Mouse (Mus musculus) CH12.LX (cell line): ENCODE data around the gene Catip. TPM values are rescaled to one million over a fixed set of nuclear protein-coding genes. Genes with fewer than 3 reads are reported as not detected.

Experiments
- DNase-seq: peaks from one replicate; pipeline ENCODE4 v3.0.0-alpha.2; 2013; ENCODE audit errors: extremely low read depth
- H3K27ac ChIP-seq: 2 replicates; pipeline ENCODE4 v1.5.1; 2012; ENCODE audit warnings: low read depth, mild to moderate bottlenecking, control low read depth, moderate library complexity; ENCODE audit not compliant: insufficient read depth
- H3K27me3 ChIP-seq: replicated peaks from 2 replicates; pipeline ENCODE3; 2012; ENCODE audit warnings: inconsistent platforms
- H3K36me3 ChIP-seq, 2 experiments: replicated peaks in 1 of 2; 2 replicates each; pipeline versions ENCODE3 to v1.6.1; 2012; ENCODE audit warnings: inconsistent platforms in 1 of 2, low read length in 1 of 2, mild to moderate bottlenecking in 1 of 2, mixed read lengths in 1 of 2, moderate library complexity in 1 of 2; ENCODE audit not compliant: control insufficient read depth in 1 of 2, insufficient read depth in 1 of 2
- H3K4me1 ChIP-seq, 2 experiments: 2 replicates each; pipeline ENCODE4 v1.6.1; 2012; ENCODE audit warnings: inconsistent platforms in 1 of 2, moderate library complexity in 1 of 2; ENCODE audit not compliant: insufficient read depth in 2 of 2, control insufficient read depth in 1 of 2
- H3K4me2 ChIP-seq: 2 replicates; pipeline ENCODE4 v1.6.1; 2012; ENCODE audit warnings: low read depth, mild to moderate bottlenecking, control low read depth; ENCODE audit not compliant: poor library complexity, insufficient read depth, severe bottlenecking
- H3K4me3 ChIP-seq, 3 experiments: fragments of 150-350 bp in 1 of 3; sonication (generic) in 1 of 3; replicated peaks in 1 of 3; 2 replicates each; pipeline versions ENCODE3 to v1.5.1; 2011 to 2012; ENCODE audit warnings: low read depth in 2 of 3, low read length in 2 of 3, mild to moderate bottlenecking in 2 of 3, moderate library complexity in 2 of 3, control low read depth in 1 of 3, improper control_type of control experiment in 1 of 3, inconsistent platforms in 1 of 3, mixed read lengths in 1 of 3; ENCODE audit not compliant: poor library complexity in 1 of 3
- H3K79me2 ChIP-seq: replicated peaks from 2 replicates; pipeline ENCODE4 v1.6.1; 2012; ENCODE audit warnings: mild to moderate bottlenecking, moderate library complexity; ENCODE audit not compliant: control insufficient read depth, poor library complexity, insufficient read depth, severe bottlenecking; ENCODE audit errors: extremely low read depth
- H3K9ac ChIP-seq: 2 replicates; pipeline ENCODE4 v1.6.1; 2012; ENCODE audit warnings: low read depth, mild to moderate bottlenecking, control low read depth, moderate library complexity; ENCODE audit not compliant: insufficient read depth
- H3K9me3 ChIP-seq: replicated peaks from 2 replicates; pipeline ENCODE3; 2012; ENCODE audit warnings: low read length, inconsistent platforms, mixed read lengths
- BHLHE40 ChIP-seq: IDR thresholded peaks from 2 replicates; pipeline ENCODE4 v1.6.1; 2011; ENCODE audit warnings: mild to moderate bottlenecking, low read depth, low read length, improper control_type of control experiment
- CHD1 ChIP-seq: IDR thresholded peaks from 2 replicates; pipeline ENCODE4 v1.6.1; 2012; ENCODE audit warnings: low read depth, low read length, improper control_type of control experiment, inconsistent platforms
- CHD2 ChIP-seq: IDR thresholded peaks from 2 replicates; pipeline ENCODE4 v1.6.1; 2011; ENCODE audit warnings: low read length, improper control_type of control experiment
- CTCF ChIP-seq, 2 experiments: IDR thresholded peaks in 1 of 2; conservative IDR thresholded peaks in 1 of 2; 2 replicates each; pipeline ENCODE4 v1.5.1; 2011 to 2012; ENCODE audit warnings: low read depth in 2 of 2, low read length in 2 of 2, improper control_type of control experiment in 1 of 2, inconsistent platforms in 1 of 2, mild to moderate bottlenecking in 1 of 2, moderate library complexity in 1 of 2
- EP300 ChIP-seq: IDR thresholded peaks from 2 replicates; pipeline ENCODE4 v1.6.1; 2011; ENCODE audit warnings: low read length, improper control_type of control experiment
- ETS1 ChIP-seq: conservative IDR thresholded peaks from 2 replicates; pipeline ENCODE4 v1.6.1; 2012; ENCODE audit warnings: low read depth, mild to moderate bottlenecking, inconsistent platforms, low read length, improper control_type of control experiment, moderate library complexity
- JUN ChIP-seq: IDR thresholded peaks from 2 replicates; pipeline ENCODE4 v1.6.1; 2011; ENCODE audit warnings: low read depth, mild to moderate bottlenecking, low read length, improper control_type of control experiment, moderate library complexity; ENCODE audit not compliant: insufficient read depth
- JUND ChIP-seq: conservative IDR thresholded peaks from 2 replicates; pipeline ENCODE4 v1.6.1; 2011; ENCODE audit warnings: low read depth, low read length, improper control_type of control experiment
- KAT2A ChIP-seq: IDR thresholded peaks from 2 replicates; pipeline ENCODE4 v1.6.1; 2012; ENCODE audit warnings: low read length, improper control_type of control experiment, inconsistent platforms; ENCODE audit not compliant: insufficient replicate concordance
- MAFK ChIP-seq: IDR thresholded peaks from 2 replicates; pipeline ENCODE4 v1.6.1; 2011; ENCODE audit warnings: low read length, improper control_type of control experiment; ENCODE audit not compliant: insufficient replicate concordance
- MAX ChIP-seq: IDR thresholded peaks from 2 replicates; pipeline ENCODE4 v1.6.1; 2011; ENCODE audit warnings: low read length, improper control_type of control experiment
- MXI1 ChIP-seq: IDR thresholded peaks from 2 replicates; pipeline ENCODE4 v1.6.1; 2011; ENCODE audit warnings: mild to moderate bottlenecking, low read depth, low read length, improper control_type of control experiment
- MYC ChIP-seq: IDR thresholded peaks from 2 replicates; pipeline ENCODE4 v1.6.1; 2011; ENCODE audit warnings: low read depth, mild to moderate bottlenecking, improper control_type of control experiment, low read length
- NELFE ChIP-seq: IDR thresholded peaks from 2 replicates; pipeline ENCODE4 v1.6.1; 2011; ENCODE audit warnings: low read depth, low read length, improper control_type of control experiment
- POLR2AphosphoS2 ChIP-seq: IDR thresholded peaks from 2 replicates; pipeline ENCODE4 v1.6.1; 2011; ENCODE audit warnings: low read depth, low read length, improper control_type of control experiment
- RAD21 ChIP-seq: IDR thresholded peaks from 2 replicates; pipeline ENCODE4 v1.6.1; 2011; ENCODE audit warnings: low read depth, mild to moderate bottlenecking, low read length, improper control_type of control experiment, moderate library complexity
- RCOR1 ChIP-seq: conservative IDR thresholded peaks from 2 replicates; pipeline ENCODE4 v1.6.1; 2012; ENCODE audit warnings: low read depth, mild to moderate bottlenecking, inconsistent platforms, low read length, improper control_type of control experiment
- SIN3A ChIP-seq: IDR thresholded peaks from 2 replicates; pipeline ENCODE4 v1.6.1; 2012; ENCODE audit warnings: low read length, improper control_type of control experiment, inconsistent platforms
- SMC3 ChIP-seq: IDR thresholded peaks from 2 replicates; pipeline ENCODE4 v1.6.1; 2011; ENCODE audit warnings: low read depth, low read length, improper control_type of control experiment
- TBP ChIP-seq: conservative IDR thresholded peaks from 2 replicates; pipeline ENCODE4 v1.6.1; 2011; ENCODE audit warnings: low read depth, low read length, improper control_type of control experiment
- TCF12 ChIP-seq: IDR thresholded peaks from 2 replicates; pipeline ENCODE4 v1.6.1; 2014; ENCODE audit warnings: low read depth, mild to moderate bottlenecking, inconsistent platforms, low read length, improper control_type of control experiment
- ZMIZ1 ChIP-seq: IDR thresholded peaks from 2 replicates; pipeline ENCODE4 v1.6.1; 2012; ENCODE audit warnings: low read depth, mild to moderate bottlenecking, inconsistent platforms, low read length, improper control_type of control experiment
- dilution Hi-C: fragments of 300-500 bp; cut with MboI; formaldehyde crosslinking; loops from 2 replicates; pipeline ENCODE4 v1.14.3; 2020; ENCODE audit warnings: low sequenced_read_pairs; ENCODE audit not compliant: extremely low pct_unique_long_range_greater_than_20kb, extremely low pct_ligation_motif_present
- in situ Hi-C: fragments of 300-500 bp; cut with MboI; formaldehyde crosslinking; loops from 3 replicates; pipeline ENCODE4 v1.14.3; 2019; ENCODE audit warnings: low sequenced_read_pairs, low pct_ligation_motif_present, low pct_unique_long_range_greater_than_20kb, mixed read lengths
- polyA plus RNA-seq: library from polyadenylated mRNA; unstranded; fragments of >175 nt; gene quantifications from 2 replicates; pipeline ENCODE4 v1.2.1, GENCODE M21; 2012; ENCODE audit warnings: low read depth; ENCODE audit not compliant: insufficient read length
- total RNA-seq, 2 experiments: library from RNA; depleted of rRNA; stranded (reverse); fragments of 300-350 nt in 1 of 2; fragments of >200 nt in 1 of 2; gene quantifications; 2 replicates each; pipeline ENCODE4 v1.2.3; 2012 to 2014

The Catip gene
- total and polyA plus RNA-seq, 3 experiments, result 0.11 to 2.6 (median 0.30) TPM

GRCm38 (mm10) chr1:74338626-74339025 is 23.3 kb upstream of the Catip start (continued):
- TF ChIP-seq MAFK, result peak; percentile 47; the same call in 1 of the 2 replicates
- TF ChIP-seq EP300, result no peak
- TF ChIP-seq TCF12, result peak; percentile 79
- 0 out of 2 replicates have a peak, but pooled peaks have one; percentile 6 for TF ChIP-seq ZMIZ1
- no peak for TF ChIP-seq MYC
- TF ChIP-seq RAD21, result no peak
- no peak for TF ChIP-seq KAT2A
- TF ChIP-seq RCOR1, result no peak
- TF ChIP-seq CHD2, result peak; percentile 47
- no peak for TF ChIP-seq CTCF (conservative IDR thresholded peaks at IDR 0.05 in 1 of 2, IDR thresholded peaks at IDR 0.05 in 1 of 2; ENCODE audit: low read depth in 2 of 2, low read length in 2 of 2)
- TF ChIP-seq MXI1, result no peak
- TF ChIP-seq POLR2AphosphoS2, result 0 out of 2 replicates have a peak, but pooled peaks have one; percentile 3
- no peak for TF ChIP-seq JUND
- 0 out of 2 replicates have a peak, but pooled peaks have one; percentile 1 for TF ChIP-seq SIN3A
- no peak for TF ChIP-seq NELFE
- TF ChIP-seq JUN, result no peak
- TF ChIP-seq TBP, result no peak

GRCm38 (mm10) chr1:74339917-74340316 is 22.0 kb upstream of the Catip start:
- TF ChIP-seq MYC (no peak), ETS1 (no peak), BHLHE40 (no peak), CHD1 (no peak)
- TF ChIP-seq, all 38 proteins: peak for 0
- dilution Hi-C loops, result no loop called here

GRCm38 (mm10) chr1:74340361-74340764 is 21.5 kb upstream of the Catip start:
- Histone ChIP-seq H3K79me2 (peaks cover 60% of the 10 kb centered on the region), H3K9ac (no peak overlapping the region), H3K4me1 (peaks cover 56 to 91% of the 10 kb centered on the region in 2 experiments), H3K27me3 (no peaks in the 10 kb centered on the region), H3K27ac (peak overlapping the region; percentile 92), H3K36me3 (peaks cover 26 to 65% of the 10 kb centered on the region in 2 experiments), H3K9me3 (peaks cover 18% of the 10 kb centered on the region), H3K4me2 (no peak overlapping the region), H3K4me3 (peak overlapping the region in 2 of 3 experiments; percentile 10 to 14)
- DNase-seq, result no peak
- dilution Hi-C loops (no loop called here), in situ Hi-C loops (no loop called here)
- TF ChIP-seq CHD2, result no peak
- no peak for TF ChIP-seq EP300
- no peak for TF ChIP-seq ETS1
- TF ChIP-seq SMC3, result no peak
- no peak for TF ChIP-seq MAX
- no peak for TF ChIP-seq MXI1
- no peak for TF ChIP-seq MYC
- no peak for TF ChIP-seq ZMIZ1
- TF ChIP-seq TBP, result no peak
- TF ChIP-seq, all 38 proteins: peak for 0

More at GRCm38 (mm10) chr1:74339917-74340316, 22.0 kb upstream of the Catip start:
- Histone ChIP-seq H3K9ac (no peak overlapping the region), H3K27me3 (no peaks in the 10 kb centered on the region), H3K36me3 (peaks cover 29 to 66% of the 10 kb centered on the region in 2 experiments), H3K4me2 (no peak overlapping the region), H3K79me2 (peaks cover 60% of the 10 kb centered on the region), H3K9me3 (peaks cover 18% of the 10 kb centered on the region), H3K4me3 (no peak overlapping the region), H3K4me1 (peaks cover 51 to 88% of the 10 kb centered on the region in 2 experiments), H3K27ac (peak overlapping the region; percentile 92)
- in situ Hi-C loops, result no loop called here
- DNase-seq, result no peak
